Mouse (Mus musculus) fibroblast of lung, adult 2 months (primary cell): Measurements from ENCODE around the gene Szrd1.

ENCODE experiments used
- DNase-seq: peaks from one replicate; pipeline ENCODE4 v3.0.0-alpha.2; 2011; ENCODE audit warnings: low read depth

The Szrd1 gene

DNA sequence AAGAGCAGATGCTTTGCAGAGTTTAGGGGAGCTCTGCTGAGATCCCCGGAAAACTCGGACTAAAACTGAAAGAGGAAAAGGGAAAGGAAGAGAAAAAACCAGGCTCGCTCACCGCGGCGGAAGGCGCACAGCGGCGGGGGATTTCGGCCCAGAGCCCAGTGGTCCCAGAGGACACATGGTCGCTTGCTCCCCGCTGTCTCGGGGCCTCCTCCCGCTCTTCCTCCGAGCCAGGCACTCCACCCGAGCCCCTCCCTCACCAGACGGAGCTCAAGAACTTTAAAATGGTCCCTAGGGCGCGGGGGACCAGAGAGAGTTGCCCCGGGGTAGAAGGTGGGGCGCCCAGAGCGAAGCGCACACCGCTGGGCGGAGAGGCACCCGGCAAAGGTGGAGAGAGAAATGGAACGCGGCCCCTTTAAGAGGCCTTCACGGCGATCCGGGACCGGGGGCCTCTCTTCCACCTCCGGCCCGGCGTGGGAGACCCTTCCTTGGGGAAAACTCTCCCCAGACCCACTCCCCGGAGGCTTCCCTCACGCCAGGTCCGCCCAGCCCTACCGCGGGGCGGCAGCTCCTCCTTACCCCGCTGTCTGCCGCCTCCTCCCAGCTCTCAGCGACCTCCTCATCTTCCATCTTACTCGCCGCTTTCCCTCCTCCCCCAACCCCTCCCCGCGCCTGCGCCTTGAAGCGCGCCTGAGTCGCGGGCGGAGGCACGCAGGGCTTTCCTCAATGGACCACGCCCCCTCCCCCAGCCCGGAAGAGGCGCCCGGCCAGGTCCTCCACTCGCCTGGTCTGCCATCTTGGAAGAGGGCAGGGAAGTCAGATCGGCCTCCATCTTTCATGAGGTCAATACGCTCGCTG is at the start of gene Szrd1:
TSS of gene Szrd1 (minus strand) at position 660 of the 855 bp plus-strand sequence.
- DNase-seq = peak; percentile 90

DNA sequence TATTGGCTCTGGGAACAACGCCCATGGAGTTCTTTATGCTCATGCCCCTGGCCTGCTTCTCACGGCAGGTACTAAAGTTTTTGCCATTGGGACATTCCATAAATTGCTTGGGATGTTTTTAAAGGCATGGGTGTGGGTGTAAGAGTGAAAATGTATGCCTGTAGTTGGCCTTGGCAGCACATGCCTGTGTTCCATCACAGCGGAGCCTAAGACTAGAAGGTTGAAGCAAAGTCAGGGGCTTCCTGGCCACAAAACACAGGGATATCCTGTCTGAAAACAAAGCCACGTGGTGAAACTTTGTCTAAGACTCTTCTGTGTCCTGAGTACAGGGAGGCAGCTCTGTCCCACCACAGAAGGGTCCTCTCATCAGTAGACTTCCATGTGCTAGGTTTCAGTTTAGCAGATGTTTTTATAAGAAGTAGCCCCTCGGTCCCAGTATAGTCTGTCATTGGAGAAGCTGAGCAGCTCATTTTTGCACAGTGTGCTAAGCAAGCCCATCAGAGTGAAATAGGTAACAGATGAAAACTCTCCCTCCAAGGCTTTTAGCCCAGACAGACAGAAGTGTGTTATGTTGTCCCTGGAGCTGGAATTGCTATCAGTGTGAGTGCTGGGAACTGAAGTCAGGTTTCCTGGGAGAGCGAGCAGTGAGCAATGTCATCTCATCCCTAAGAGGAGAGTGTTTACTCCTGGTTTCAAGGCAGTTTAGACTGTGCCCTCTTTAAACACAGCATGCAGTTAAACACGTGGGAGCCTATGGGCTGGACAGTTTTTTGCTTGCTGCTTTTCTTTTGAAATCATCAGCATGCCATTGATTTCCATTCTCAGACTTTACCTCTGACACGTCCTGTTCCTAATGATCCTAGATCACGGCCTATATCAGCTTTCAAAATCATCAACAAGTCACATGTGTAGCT is 47.6 kb upstream of the Szrd1 start:
- no peak for DNase-seq

DNA sequence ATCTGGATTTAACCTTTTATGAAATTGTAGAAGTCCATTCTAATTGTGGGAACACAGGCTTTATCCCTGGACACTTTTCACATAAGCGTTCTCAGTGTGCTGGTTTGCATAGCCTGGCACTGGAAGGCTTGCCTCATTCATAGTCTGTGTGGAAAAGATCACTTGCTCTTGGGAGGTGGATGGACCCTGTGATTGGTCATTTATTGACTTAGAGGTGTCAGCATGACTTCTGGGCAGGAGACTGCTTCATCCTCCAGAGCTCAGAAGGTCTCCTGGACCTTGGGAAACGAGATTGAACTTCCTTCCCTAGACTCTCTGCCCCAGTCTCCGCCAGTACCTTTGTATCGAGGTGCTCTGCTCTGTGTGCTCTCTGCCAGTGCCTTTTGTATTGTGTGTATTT is 44.9 kb upstream of the Szrd1 start:
- no peak for DNase-seq

DNA sequence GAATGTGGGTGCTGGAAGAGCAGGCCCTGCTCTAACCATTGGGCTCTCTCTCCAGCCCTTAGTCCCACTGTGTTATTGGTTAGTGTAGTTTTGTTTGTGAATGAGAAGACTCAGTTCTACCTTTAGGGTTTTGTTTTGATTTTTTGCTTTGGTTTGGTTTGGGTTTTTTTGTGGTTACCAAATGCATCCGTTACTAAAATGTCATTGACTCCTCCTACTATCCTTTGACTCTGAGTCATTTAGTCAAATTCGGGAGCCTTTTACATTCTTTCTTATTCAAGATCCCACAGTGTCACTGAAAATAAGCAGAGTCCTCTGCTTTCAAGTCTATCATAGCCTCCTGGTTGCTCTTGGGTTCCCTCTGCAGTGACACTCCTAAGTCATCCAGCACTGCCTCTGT is 44.4 kb upstream of the Szrd1 start:
- no peak for DNase-seq

DNA sequence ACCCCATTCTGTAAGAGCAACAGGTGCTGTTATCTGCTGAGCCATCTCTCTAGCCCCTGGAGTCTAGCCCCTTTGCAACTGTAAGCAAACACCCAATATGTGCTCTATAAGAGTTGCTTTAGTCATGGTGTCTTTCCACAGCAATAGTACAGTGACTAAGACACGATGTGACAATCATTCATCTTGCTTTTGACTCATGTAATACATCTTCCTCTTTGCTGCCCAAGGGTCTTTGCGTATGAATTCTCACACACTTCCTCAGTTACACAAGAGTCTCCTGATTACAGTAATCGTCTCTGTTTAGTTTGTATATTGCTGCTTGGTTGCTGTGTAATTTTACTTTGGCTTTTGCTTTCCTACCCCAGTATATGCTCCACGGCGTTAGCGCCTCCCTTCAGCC is 42.4 kb upstream of the Szrd1 start:
- DNase-seq = no peak

DNA sequence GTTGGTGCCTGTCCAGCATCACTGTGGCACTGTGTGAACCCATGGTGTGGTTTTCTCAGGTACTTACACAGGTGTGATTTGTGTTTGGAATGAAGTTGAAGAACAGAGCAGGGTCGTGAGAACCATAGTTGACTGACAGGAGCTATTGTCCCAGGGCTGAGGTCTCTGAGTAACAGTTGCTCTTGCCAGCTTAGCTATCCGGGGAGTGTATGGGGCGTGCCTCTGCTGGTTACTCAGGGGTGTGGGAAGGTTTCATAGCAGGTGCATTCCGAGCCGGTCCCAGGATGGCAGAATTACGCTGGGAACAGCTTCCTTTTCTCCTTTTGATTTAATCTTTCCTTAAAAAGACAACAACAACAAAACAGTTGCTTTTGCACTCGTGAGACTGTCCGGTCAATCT is 41.3 kb upstream of the Szrd1 start:
- no peak for DNase-seq

DNA sequence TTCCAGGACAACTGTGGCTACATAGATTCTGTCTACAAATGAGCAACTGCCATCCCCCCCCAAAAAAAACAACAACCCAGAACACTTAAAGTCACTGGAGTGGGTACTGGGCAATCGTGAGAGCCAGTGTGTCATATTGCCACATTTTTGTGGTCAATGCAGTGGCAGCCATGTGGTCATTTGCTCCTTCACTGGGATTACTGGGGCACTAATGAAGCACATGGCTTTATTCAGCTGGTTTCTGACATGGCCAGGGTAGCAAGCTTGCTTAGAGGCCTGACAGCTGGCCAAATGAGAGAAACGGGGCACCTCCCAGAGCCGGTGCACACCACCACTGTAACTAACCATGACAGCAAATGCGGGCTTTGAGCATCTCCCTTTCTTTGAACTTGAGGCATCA is 38.9 kb upstream of the Szrd1 start:
- DNase-seq = no peak

DNA sequence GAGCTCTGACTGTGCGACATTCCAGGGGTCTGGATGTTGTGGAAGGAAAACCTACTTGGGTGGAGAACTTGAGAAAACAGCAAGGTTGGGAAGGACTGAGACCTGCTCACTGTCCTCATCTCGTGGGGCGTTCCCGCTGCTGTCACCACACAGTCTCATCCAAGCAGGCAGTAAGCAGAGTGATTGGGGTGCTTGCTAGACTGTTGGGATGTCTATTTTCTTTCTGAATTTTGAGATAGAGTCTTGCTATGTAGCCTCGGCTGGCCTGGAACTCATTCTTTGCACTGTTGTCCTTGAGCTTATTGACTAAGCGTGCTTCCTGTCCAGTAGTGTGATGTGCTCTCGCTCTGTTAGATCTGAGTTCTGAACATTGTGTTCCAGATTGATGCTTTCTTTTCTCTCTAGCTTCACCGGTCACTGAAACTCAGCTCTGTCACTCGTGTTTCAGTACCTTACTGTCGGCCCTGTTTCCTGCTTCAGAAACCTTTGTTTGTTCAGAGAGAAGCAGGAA is 36.8 kb upstream of the Szrd1 start:
- DNase-seq = no peak

DNA sequence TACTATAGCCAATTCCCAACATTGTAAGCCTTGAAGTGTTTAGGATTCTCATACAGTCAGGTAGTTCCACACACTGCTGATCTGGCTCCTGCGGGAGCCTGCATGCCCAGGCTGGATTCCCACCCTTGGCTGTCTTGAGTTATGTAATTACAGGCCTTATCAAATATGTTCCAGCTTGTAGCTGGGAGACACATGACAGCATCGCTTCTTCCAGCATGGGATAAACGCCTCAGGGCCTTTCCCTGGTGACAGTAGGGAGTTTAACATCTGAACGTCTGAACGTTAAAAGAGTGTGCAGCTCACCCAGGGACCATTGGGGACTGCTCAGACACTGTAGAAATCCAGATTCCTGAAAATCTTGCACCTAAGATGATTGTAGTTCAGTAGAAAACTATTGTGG is 36.2 kb upstream of the Szrd1 start:
- DNase-seq = no peak

DNA sequence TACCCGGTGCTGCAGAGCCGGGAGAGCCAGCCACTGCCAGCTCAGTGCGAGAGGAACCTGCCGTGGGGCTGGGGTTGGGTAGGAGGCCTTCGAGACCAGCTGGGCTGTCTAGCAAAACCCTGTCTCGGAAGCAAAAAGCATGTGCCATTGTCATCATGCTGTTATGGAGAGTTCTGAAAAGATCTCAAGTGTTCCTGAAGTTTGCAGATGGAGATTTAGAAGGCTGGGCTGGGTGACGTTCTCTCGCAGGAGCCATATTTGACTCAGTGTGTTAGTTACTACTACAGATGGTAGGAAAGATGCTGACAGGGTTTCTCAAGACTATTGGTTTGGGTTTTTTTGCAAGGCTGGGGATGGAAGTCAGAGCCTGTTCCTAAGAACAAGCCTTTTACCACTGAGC is 32.5 kb upstream of the Szrd1 start:
- no peak for DNase-seq

DNA sequence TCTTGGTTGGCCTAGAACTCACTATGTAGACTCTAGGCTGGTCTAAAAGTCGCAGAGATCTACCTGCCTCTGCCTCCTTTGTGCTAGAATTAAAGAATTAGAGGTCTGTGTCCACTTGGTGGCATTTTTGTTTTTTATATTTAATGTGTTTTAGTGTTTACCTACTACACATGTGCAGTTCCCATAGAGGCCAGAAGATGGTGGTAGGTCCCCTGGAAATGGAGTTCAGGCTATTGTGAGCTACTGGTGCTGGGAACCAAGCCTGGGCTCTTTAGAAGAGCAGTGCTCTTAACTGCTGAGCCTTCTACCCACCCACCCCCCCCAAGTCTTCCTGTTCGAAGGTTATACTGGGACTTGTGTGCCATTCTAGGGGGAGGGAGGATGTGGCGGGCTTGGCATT is 27.6 kb upstream of the Szrd1 start:
- no peak for DNase-seq

DNA sequence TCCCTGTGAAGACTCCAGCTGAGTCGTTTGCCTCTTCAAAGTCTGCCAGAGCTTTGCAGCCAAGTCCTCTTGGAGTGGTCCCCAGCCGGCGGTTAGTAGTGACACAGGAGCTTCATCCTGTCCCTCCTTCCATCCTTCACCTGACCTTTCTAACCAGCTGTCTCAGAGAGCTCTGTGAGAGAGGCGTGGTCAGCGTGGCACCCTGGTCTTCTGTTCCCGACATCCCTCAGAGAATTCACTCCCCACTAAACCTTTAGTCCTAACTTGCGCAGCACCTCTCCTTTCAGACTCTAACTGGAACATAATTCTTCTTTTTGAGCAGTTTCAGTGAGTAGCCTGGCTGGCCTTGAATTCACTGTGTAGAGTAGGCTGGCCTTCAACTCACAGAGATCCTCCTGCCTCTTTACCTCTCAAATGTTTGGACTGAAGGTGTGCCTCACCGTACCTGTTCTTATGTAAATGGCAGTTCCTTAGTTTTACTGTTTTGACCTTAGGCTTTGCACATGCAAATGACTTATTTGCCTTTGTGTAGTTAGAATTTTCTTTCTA is 26.2 kb upstream of the Szrd1 start:
- no peak for DNase-seq

DNA sequence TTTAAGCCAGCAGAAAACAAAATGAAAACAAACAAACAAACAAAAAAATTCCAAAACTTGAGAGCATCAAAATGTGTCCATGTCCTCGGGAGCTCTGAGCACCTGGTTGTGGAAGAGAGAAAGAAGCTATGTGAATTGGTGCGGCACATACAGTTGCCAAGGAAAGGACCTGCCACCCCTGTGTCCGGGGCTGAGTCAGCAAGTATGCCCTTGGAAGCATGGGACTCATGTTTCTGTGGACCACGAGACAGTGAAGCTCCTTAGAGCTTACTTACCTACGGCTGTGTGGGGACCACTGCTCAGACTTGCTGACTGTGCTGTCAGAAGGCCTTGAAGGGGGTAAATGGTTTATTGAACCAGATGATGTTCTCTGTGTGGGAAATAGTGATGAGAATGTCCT is 24.2 kb upstream of the Szrd1 start:
- DNase-seq = no peak

DNA sequence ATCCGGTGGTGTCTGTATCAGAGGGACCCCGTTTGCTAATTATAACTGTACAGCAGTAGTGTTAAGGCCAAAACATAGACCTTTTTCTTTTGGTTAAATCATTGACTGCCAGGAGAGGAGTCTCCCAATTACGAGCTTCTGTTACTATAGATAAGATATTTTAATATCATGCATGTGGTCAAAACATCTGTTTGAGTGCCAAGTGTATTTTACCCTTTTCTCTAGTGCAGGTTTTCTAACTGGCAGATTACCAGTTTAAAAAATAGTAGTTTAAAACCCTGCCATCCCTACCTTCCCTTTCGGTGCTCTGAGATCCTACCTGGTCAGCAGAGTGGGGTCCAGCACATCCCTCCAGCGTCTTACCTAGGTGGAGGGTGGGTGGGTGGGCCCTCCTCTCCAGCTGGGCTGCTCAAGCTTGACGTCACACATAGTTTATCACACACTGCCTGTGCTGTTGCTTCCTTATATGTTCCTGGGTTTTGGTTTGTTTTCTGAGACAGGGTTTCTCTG is 22.2 kb upstream of the Szrd1 start:
- DNase-seq = no peak

DNA sequence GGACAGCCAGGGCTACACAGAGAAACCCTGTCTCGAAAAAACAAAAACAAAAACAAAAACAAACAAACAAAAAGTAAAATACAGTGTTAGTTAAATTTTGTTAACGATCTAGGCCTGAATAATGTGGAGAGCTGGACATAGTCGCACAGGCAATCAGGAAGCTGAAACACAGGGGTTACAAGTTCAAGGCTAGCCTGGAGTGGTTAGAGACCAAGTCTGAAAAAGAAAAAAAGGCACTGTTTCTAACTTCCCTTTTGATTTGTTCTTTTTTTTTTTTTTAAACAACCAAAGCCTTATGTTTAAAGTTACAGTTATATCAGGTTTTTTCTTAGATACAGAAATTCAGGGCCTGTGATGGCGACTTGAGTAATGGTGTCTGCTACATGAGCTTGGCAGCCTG is 20.6 kb upstream of the Szrd1 start:
- no peak for DNase-seq

DNA sequence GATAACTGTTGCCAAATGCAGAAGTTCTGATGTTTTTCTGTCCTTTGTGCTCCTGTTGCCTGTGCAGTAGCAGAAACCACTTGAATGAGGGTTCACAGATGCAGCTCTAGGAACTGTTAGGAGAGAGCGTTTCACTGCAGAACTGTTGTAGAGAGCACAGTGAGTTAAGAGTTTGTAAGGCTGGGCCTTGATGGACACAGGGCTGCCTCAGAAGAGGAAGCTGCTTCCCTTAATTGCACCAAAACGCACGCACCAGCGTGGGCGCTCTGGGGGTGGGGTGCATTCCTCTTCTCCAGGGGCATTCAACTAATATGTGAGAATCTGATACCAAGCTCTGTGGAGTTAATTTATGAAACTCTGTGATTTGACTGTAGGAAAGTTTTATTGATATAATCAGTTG is 20.1 kb upstream of the Szrd1 start:
- DNase-seq = no peak

DNA sequence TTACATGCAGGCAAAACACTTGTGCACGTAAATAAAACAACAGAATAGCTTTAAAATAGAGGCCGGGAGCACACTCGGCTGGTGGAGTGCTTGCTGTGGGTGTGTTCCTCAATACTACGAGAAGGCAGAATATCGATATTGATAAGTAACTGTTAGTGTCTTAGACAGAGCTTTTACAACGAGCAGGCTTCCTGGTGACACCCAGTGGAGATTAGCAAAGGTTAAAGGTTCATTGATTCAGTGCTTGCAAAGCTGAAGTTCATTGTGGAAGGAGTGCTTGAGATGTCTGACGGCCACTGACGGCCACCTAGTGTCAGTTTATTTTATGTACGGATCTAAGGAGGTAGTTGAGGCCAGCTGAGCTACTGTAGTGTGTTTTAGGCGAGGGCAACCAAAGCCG is 19.5 kb upstream of the Szrd1 start:
- no peak for DNase-seq

DNA sequence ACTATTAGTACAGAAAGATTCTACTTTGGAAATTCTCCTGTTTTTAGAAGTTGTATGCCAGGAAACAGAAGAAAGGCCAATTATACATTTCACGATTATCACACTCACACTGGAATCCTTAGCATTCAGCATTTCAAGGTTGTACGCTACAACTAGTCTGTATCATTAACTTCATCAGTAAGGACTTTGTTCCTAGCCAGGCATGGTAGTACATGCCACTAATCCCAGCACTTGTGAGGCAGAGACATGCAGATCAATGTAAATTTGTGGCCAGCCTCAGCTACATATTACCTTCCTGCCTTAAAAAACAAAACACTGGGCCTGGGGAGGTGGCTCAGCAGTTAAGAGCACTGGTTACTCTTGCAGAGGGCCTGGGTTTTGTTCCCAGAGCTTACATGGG is 19.0 kb upstream of the Szrd1 start:
- no peak for DNase-seq

DNA sequence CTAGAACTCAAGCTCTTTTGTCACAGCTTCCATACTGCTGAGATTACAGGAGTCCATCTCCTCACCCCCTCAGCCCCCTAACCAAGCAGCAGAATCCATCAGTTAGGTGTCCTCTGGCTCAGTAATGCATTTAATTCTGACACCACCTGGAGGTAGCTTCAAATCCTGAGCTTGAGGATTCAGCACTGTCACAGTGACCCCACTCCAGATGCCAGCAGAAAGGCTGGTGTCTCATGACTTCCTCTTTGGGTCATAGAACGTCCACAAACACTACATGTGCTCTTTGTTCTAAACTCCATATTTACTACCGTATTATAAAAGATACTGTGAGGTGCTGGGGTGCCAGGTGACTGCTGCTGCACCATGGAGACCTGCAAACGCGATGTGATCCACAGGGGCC is 17.9 kb upstream of the Szrd1 start:
- no peak for DNase-seq

DNA sequence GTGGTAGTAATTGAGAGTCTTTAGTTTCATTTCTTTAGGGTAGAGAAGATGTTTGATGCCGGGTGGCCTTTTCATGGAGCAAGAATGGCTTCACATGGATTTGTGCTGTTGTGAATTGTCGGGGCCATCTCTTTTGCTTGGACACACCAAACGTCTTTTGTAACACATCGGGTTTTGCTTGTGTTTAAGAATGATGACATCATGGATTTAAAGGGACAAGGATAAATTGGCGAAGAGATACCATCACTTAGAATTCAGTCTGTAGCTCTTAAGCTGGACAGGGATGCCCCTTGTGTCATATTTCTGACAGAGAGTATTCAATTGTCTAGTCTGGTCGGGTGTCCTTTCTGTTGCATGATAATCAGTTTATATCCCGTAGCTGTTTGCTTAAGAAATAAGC is 9.5 kb upstream of the Szrd1 start:
- no peak for DNase-seq

DNA sequence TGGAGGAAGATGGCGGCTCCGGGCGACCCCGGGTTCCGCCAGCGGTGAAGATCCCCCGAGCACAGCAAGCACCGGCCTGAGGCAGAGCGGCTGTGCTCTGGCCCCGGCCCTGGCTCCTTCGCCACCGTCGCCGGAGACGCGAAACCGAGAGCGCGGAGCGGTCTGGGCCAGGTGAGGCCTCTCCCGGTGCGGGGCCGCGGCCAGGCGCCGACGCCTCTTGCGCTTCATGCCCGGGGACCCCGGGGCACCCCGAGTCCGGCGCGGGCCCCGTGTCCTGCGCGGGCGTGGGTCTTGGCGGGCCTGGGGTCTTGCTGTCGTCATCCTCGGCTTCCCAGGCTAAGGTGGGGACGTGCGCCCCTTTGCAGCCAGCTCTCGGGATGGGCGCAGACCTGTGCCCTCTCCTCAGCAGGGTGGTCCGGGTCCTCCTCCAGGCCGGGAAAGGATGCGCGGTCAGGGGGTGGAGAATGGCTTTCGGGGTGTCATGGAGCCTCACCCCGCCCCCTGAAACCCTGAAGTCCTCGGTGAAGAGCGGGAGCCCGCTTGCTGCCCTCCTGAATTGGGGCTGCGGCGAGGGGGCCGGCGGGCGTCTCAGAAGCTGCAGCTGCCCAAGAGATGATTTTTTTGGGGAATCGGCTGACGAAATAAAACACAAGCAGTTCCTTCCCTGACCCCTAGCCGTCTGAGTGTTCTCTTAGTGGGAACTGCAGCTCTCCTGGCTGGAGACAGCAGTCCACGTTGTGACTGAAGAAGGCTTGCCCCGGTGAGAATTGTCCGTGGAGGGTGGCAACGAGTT is 8.6 kb upstream of the Szrd1 start:
- no peak for DNase-seq
